32 mouse cellular contexts compared by ENCODE assay signal in genomic region chr1:62699801-62700200, GRCm38 (mm10).
"Had no signal": no experiment of that assay in that cellular context is flagged by ENCODE, and none has a peak within 500 bp of the region (broad histone marks: within the 10 kb centered on the region; RNA-seq: fewer than 3 reads in every experiment).

No protein-coding gene starts in this region.

- DNase-seq: left cerebral cortex, postnatal 4 days; liver; liver, embryonic 13.5 days; liver, postnatal 0 days; lung, adult 18-20 months; lung, adult 2 months; lung, embryonic 14.5 days; lung, postnatal 14 days; lung, postnatal 36 days; lung, postnatal 4 days; midbrain, embryonic 14.5 days had no signal

- H3K4me3 ChIP-seq: limb, embryonic 10.5 days; limb, embryonic 12.5 days; limb, embryonic 13.5 days; limb, embryonic 15.5 days; liver, embryonic 12.5 days; liver, embryonic 13.5 days; liver, embryonic 15.5 days; lung, embryonic 15.5 days; megakaryocyte, embryonic 14.5 days; midbrain, embryonic 10.5 days; midbrain, embryonic 12.5 days; midbrain, embryonic 13.5 days; midbrain, embryonic 15.5 days; myocyte; neural tube, embryonic 12.5 days; neural tube, embryonic 13.5 days had no signal

- H3K9me3 ChIP-seq: limb, embryonic 10.5 days; limb, embryonic 12.5 days; limb, embryonic 13.5 days; limb, embryonic 15.5 days; liver, embryonic 12.5 days; liver, embryonic 13.5 days; liver, embryonic 15.5 days; lung, embryonic 15.5 days; megakaryocyte, embryonic 14.5 days; midbrain, embryonic 10.5 days; midbrain, embryonic 12.5 days; midbrain, embryonic 13.5 days; midbrain, embryonic 15.5 days; neural tube, embryonic 12.5 days; neural tube, embryonic 13.5 days had no signal

- H3K4me2 ChIP-seq: limb, embryonic 12.5 days; limb, embryonic 13.5 days; limb, embryonic 15.5 days; liver, embryonic 11.5 days; liver, embryonic 12.5 days; liver, embryonic 13.5 days; liver, embryonic 15.5 days; lung, embryonic 14.5 days; lung, embryonic 15.5 days; midbrain, embryonic 11.5 days; midbrain, embryonic 12.5 days; midbrain, embryonic 13.5 days; midbrain, embryonic 15.5 days; neural tube, embryonic 12.5 days; neural tube, embryonic 13.5 days had no signal

- H3K36me3 ChIP-seq: limb, embryonic 10.5 days; limb, embryonic 12.5 days; limb, embryonic 13.5 days; limb, embryonic 15.5 days; liver, embryonic 12.5 days; liver, embryonic 13.5 days; liver, embryonic 15.5 days; lung, embryonic 15.5 days; midbrain, embryonic 10.5 days; midbrain, embryonic 12.5 days; midbrain, embryonic 13.5 days; midbrain, embryonic 15.5 days; neural tube, embryonic 12.5 days; neural tube, embryonic 13.5 days had no signal

- H3K4me1 ChIP-seq: neural tube, embryonic 12.5 days had no signal

- ATAC-seq: liver, embryonic 12.5 days; liver, postnatal 0 days; lung, postnatal 0 days; midbrain, embryonic 13.5 days; midbrain, embryonic 15.5 days; midbrain, embryonic 16.5 days had no signal

- H3K27ac ChIP-seq: limb, embryonic 10.5 days; limb, embryonic 12.5 days; limb, embryonic 13.5 days; limb, embryonic 15.5 days; liver, embryonic 12.5 days; liver, embryonic 13.5 days; liver, embryonic 14.5 days; liver, embryonic 15.5 days; lung, embryonic 15.5 days; macrophage; midbrain, embryonic 10.5 days; midbrain, embryonic 12.5 days; midbrain, embryonic 13.5 days; midbrain, embryonic 15.5 days; neural tube, embryonic 12.5 days; neural tube, embryonic 13.5 days had no signal

- H3K9ac ChIP-seq: limb, embryonic 12.5 days; limb, embryonic 13.5 days; limb, embryonic 15.5 days; liver, embryonic 12.5 days; liver, embryonic 13.5 days; liver, embryonic 14.5 days; liver, embryonic 15.5 days; liver, postnatal 0 days; lung, embryonic 14.5 days; lung, embryonic 15.5 days; midbrain, embryonic 12.5 days; midbrain, embryonic 13.5 days; midbrain, embryonic 15.5 days; neural tube, embryonic 12.5 days; neural tube, embryonic 13.5 days had no signal
